Mouse (Mus musculus): ENCODE results near the gene Mcm3.

DNA sequence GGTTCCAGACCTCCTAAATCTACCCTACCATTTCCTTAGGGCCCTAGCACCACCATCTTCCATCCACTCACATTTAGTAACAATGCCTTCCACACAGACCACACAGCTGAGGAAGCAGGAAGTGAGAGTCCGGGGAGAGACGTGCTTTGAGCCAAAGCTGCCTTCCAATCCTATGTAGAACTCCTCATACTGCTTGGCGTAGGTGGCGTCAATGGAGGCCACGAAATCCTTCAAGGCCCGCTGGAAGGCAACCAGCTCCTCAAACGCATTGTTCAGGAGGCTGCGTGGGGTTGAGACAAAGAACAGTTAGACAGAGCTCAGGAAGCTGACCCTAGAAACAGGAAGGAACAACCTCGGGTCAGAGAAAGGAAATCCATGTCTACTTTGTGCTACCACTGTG, 2.9 kb downstream of the Mcm3 start:
- no peak for TF ChIP-seq CTCF (IDR thresholded peaks at IDR 0.05; ENCODE audit: borderline replicate concordance, insufficient read depth, low read length)
- no peak for TF ChIP-seq POLR2A (IDR thresholded peaks at IDR 0.05; ENCODE audit: low read depth, low read length)

All from embryonic fibroblast, embryonic 13.5 days (primary cell).